Mouse (Mus musculus) B cell, adult 2 months (primary cell): ENCODE results near the gene Gm10354.
"Not testable (repeated sequence)": the region's sequence is repeated elsewhere in the genome, so short reads cannot be mapped to it uniquely, and the experiment has no call there.

ENCODE experiments used
- DNase-seq, 2 experiments: peaks; one replicate each; pipeline ENCODE4 v3.0.0; 2022

Gene Gm10354

GRCm38 (mm10) chr5:14953587-14953986 lies 25.1 kb downstream of the Gm10354 start:
- DNase-seq, result not testable (repeated sequence)

- not testable (repeated sequence) for DNase-seq
These were observed 26.0 kb downstream of the Gm10354 start for GRCm38 (mm10) chr5:14952749-14953148.

- DNase-seq, result not testable (repeated sequence)
These were observed 26.9 kb downstream of the Gm10354 start for GRCm38 (mm10) chr5:14951822-14952221.

GRCm38 (mm10) chr5:14947482-14948198 lies 31.1 kb downstream of the Gm10354 start:
- not testable (repeated sequence) for DNase-seq

GRCm38 (mm10) chr5:14945524-14945923 lies 33.2 kb downstream of the Gm10354 start:
- not testable (repeated sequence) for DNase-seq

GRCm38 (mm10) chr5:14941043-14941442 lies 37.7 kb downstream of the Gm10354 start:
- not testable (repeated sequence) for DNase-seq

- not testable (repeated sequence) for DNase-seq
These were observed 40.4 kb downstream of the Gm10354 start, which contains the start of gene Speer4e for GRCm38 (mm10) chr5:14938329-14938728. Gene Speer4e (minus strand): TSS chr5:14938429.

GRCm38 (mm10) chr5:14933721-14934120 lies 45.0 kb downstream of the Gm10354 start:
- DNase-seq, result not testable (repeated sequence)

GRCm38 (mm10) chr5:14927047-14927446 lies 51.7 kb downstream of the Gm10354 start:
- DNase-seq, result not testable (repeated sequence)
